Mouse (Mus musculus) G1E (cell line): ENCODE measurements at regions not wholly inside any gene's neighbourhood (a gene's known extent, or its start where the extent isn't known, plus 50 kb on each side); places are given as distances from the start of the nearest gene placed in this dataset.

Source experiments
- CTCF ChIP-seq: IDR thresholded peaks from 2 replicates; pipeline ENCODE4 v1.5.1; 2012; ENCODE audit warnings: low read depth, low read length, inconsistent platforms, mixed read lengths
- POLR2AphosphoS5 ChIP-seq: IDR thresholded peaks from 2 replicates; pipeline ENCODE4 v1.6.1; 2012; ENCODE audit warnings: low read depth, low read length, inconsistent platforms; ENCODE audit not compliant: insufficient replicate concordance

DNA sequence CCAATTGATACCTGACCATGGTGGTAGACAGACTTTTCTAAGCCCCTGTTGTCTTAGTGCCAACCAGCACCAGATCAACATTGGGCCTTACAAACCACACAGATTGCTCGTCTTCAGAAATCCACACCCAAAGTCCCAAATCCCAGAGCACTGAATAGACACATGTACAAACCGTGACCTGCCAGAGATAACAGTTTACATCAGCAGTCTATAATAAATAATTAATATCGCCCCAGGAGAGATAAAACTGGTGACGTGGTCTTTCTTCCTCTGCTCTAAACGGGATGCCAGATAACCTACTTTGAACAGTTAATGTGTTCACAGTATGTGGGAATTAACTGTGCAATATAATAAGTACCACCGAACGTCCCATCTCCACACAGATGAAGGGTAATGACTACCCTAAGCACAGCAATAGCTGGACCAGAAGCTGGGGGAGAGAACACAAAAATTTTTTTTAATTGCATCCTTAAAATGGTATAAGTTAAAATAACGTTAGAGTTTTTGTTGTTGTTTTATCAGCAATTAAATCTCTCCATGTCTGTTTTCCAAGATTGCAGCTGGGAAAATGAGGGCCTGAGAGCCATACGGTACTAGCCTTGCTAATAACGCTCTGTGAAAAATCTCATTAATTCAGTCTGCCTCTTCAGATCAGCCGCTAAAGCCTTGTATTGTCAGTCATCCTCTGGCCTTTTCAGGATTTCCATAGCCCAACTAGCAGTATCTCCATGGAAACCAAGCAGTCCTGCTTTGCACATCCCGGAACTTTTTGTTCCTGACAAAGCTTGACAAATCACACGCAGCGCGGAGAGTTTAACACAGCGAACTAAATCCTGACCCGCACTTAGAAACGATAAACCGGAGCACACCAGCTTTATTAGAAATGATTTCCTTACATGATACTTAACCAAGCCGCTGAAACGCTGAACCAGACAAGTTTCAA, 315.8 kb downstream of the Cd83 start:
- no peak for TF ChIP-seq CTCF
- no peak for TF ChIP-seq POLR2AphosphoS5
